11 mouse cellular contexts compared by ENCODE assay signal in the genomic region with DNA sequence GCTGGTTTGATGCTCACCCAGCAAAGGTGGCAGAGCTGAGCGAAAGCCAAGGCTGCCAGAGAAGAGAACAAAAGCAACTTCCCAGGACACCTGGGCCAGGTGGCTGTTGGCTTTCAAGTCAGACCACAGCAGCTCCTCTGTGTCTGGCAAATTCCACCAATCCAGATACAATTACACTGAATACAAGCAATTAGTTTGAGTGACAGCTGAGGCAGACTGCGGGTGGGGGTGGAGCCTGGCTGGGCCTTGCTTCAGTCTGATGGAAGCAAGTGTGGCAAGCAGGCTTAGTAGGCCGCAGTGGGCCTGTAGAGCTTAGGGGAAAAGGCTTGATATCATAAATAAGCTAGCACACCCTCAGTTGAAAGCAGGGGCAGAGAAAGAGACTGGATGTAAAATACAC.
DNase-seq lines count a peak whose midpoint lies in the region; ATAC-seq lines count a peak whose summit lies in the region.
"Had no signal": no experiment of that assay in that cellular context is flagged by ENCODE, and none has a peak within 500 bp of the region (broad histone marks: within the 10 kb centered on the region; RNA-seq: fewer than 3 reads in every experiment).

No protein-coding gene starts in this region.

- H3K36me3 ChIP-seq in kidney, embryonic 16.5 days (ENCODE audit: insufficient read depth, low read length), result no peaks in the 10 kb centered on the region
- H3K36me3 ChIP-seq in hindbrain, embryonic 13.5 days, result peaks cover 22% of the 10 kb centered on the region
- H3K36me3 ChIP-seq in midbrain, embryonic 16.5 days (ENCODE audit: control insufficient read depth, insufficient read depth, low read length), result peaks cover 5% of the 10 kb centered on the region; the same call in 1 of the 2 replicates
- H3K36me3 ChIP-seq: heart, embryonic 13.5 days had no signal

- no peak for DNase-seq in kidney, postnatal 25 days
- DNase-seq in embryo, embryonic 9.5 days (ENCODE audit: extremely low spot score), result peak; percentile 54
- no peak for DNase-seq in spleen, adult 12 weeks (ENCODE audit: low spot score)
- DNase-seq in left cerebral cortex, adult 8-10 months (ENCODE audit: low spot score in 2 of 2), result no peak
- no peak for DNase-seq in lung, postnatal 25 days (ENCODE audit: low spot score)
- DNase-seq: lung, postnatal 36 days had no signal

- no peaks in the 10 kb centered on the region for H3K4me1 ChIP-seq in kidney, embryonic 16.5 days (ENCODE audit: insufficient read depth, low read length)
- H3K4me1 ChIP-seq in hindbrain, embryonic 13.5 days (replicated peaks), result peaks cover 5% of the 10 kb centered on the region
- 0 out of 2 replicates have a peak, but pooled peaks cover 2% of the 10 kb centered on the region for H3K4me1 ChIP-seq in midbrain, embryonic 16.5 days (ENCODE audit: control insufficient read depth, insufficient read depth, low read length)

- no peak overlapping the region for H3K4me2 ChIP-seq in kidney, embryonic 16.5 days (replicated peaks; ENCODE audit: low read depth, low read length)
- no peak overlapping the region for H3K4me2 ChIP-seq in hindbrain, embryonic 13.5 days
- H3K4me2 ChIP-seq in midbrain, embryonic 16.5 days (ENCODE audit: low read length), result no peak overlapping the region
- H3K4me2 ChIP-seq: heart, embryonic 13.5 days had no signal

- no peak overlapping the region for H3K9ac ChIP-seq in kidney, embryonic 16.5 days (replicated peaks; ENCODE audit: low read length)
- H3K9ac ChIP-seq in hindbrain, embryonic 13.5 days, result no peak overlapping the region
- no peak overlapping the region for H3K9ac ChIP-seq in midbrain, embryonic 16.5 days (ENCODE audit: low read depth, low read length)
- H3K9ac ChIP-seq: heart, embryonic 13.5 days had no signal

- 46% methylated on average over 3 of the region's 3 CpGs for WGBS in kidney, embryonic 16.5 days
- 27% methylated on average over 3 of the region's 3 CpGs for WGBS in hindbrain, embryonic 13.5 days
- WGBS in midbrain, embryonic 16.5 days, result 24% methylated on average over 3 of the region's 3 CpGs

- peaks cover 3% of the 10 kb centered on the region; the same call in 1 of the 2 replicates for H3K27me3 ChIP-seq in kidney, embryonic 16.5 days (ENCODE audit: insufficient read depth, low read length)
- no peaks in the 10 kb centered on the region for H3K27me3 ChIP-seq in hindbrain, embryonic 13.5 days
- no peaks in the 10 kb centered on the region for H3K27me3 ChIP-seq in midbrain, embryonic 16.5 days (ENCODE audit: control insufficient read depth, insufficient read depth, low read depth, low read length)
- H3K27me3 ChIP-seq: heart, embryonic 13.5 days had no signal

- H3K4me3 ChIP-seq in kidney, embryonic 16.5 days (ENCODE audit: low read length), result no peak overlapping the region
- H3K4me3 ChIP-seq in hindbrain, embryonic 13.5 days, result no peak overlapping the region
- H3K4me3 ChIP-seq in midbrain, embryonic 16.5 days (ENCODE audit: low read depth, low read length), result no peak overlapping the region
- H3K4me3 ChIP-seq: erythroblast, embryonic 14.5 days; heart, embryonic 13.5 days had no signal

- no peaks in the 10 kb centered on the region for H3K9me3 ChIP-seq in kidney, embryonic 16.5 days (ENCODE audit: low read length)
- H3K9me3 ChIP-seq in hindbrain, embryonic 13.5 days, result no peaks in the 10 kb centered on the region
- no peaks in the 10 kb centered on the region for H3K9me3 ChIP-seq in midbrain, embryonic 16.5 days (replicated peaks; ENCODE audit: control insufficient read depth, low read length, poor library complexity, severe bottlenecking)
- H3K9me3 ChIP-seq: heart, embryonic 13.5 days had no signal

- H3K27ac ChIP-seq in kidney, embryonic 16.5 days (ENCODE audit: low read length), result no peak overlapping the region
- H3K27ac ChIP-seq in hindbrain, embryonic 13.5 days, result peak overlapping the region; percentile 72
- H3K27ac ChIP-seq in midbrain, embryonic 16.5 days (ENCODE audit: low read length), result peak overlapping the region; percentile 68

- peak; percentile 15; the same call in 1 of the 2 replicates for ATAC-seq in kidney, embryonic 16.5 days (ENCODE audit: low FRiP score, low TSS enrichment)
- ATAC-seq in hindbrain, embryonic 13.5 days (ENCODE audit: low FRiP score), result peak; percentile 64
- ATAC-seq in midbrain, embryonic 16.5 days, result peak; percentile 84

Comparison
In these comparisons a context has a peak if more than half of its experiments do, and no peak if none do; other contexts are left out.
1. ATAC-seq: peak in every context shown above with its lines; median percentile 84 in midbrain, embryonic 16.5 days; 64 in hindbrain, embryonic 13.5 days; 15 in kidney, embryonic 16.5 days.